Mouse (Mus musculus): ENCODE data around the gene Pacsin1. TPM values are rescaled to one million over a fixed set of nuclear protein-coding genes. Genes with fewer than 3 reads are reported as not detected.
"Not testable (repeated sequence)": the region's sequence is repeated elsewhere in the genome, so short reads cannot be mapped to it uniquely, and the experiment has no call there.

The Pacsin1 gene
- polyA plus RNA-seq, 1 experiment from 2014 or later, result 6.2 TPM

- peak; percentile 92 for ATAC-seq (ENCODE audit: low FRiP score, low read depth)
- 6% methylated on average over 89 of the region's 91 CpGs for WGBS
Observed at GRCm38 (mm10) chr17:27623360-27624326, 31.7 kb upstream of the Pacsin1 start, which contains the start of gene Nudt3. TSS of gene Nudt3 (minus strand) at chr17:27623495.

GRCm38 (mm10) chr17:27625455-27626251 lies 29.7 kb upstream of the Pacsin1 start:
- ATAC-seq (ENCODE audit: low FRiP score, low read depth), result no peak

More at GRCm38 (mm10) chr17:27623360-27624326, 31.7 kb upstream of the Pacsin1 start, which contains the start of gene Nudt3:
- Histone ChIP-seq H3K4me3 (peak within 1 kb of the TSS; percentile 90), H3K27me3 (no peaks in the 10 kb centered on the region), H3K4me2 (replicated peaks) (peak within 1 kb of the TSS; percentile 77), H3K9ac (peak within 1 kb of the TSS; percentile 98), H3K36me3 (peaks cover 10% of the 10 kb centered on the region; the same call in 1 of the 2 replicates), H3K27ac (peak within 1 kb of the TSS; percentile 95), H3K9me3 (no peaks in the 10 kb centered on the region), H3K4me1 (peaks cover 34% of the 10 kb centered on the region)

DNA sequence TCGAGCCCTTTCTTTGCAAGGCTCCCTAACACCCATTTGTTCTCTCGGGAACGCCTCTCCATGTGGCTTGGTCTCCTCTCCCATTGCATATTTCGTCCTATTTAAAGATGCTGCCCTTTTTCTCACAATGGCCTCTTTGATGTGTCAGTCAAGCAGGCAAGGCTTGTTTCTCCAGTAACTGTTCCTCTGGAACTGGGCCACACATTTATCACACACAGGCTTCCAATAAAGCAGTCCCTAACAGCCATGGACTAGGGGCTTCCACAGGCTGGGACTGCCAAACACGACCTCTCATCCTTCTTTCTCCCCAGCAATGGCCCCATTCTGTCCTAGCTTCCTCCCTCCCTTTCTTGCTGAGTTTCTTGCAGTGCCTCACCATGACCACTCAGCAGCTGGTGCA lies 28.6 kb upstream of the Pacsin1 start:
- peaks cover 15% of the 10 kb centered on the region for H3K4me1 ChIP-seq
- WGBS, result 23% methylated on average over 5 of the region's 5 CpGs
- no peak overlapping the region for H3K27ac ChIP-seq
- H3K36me3 ChIP-seq, result peaks cover 24% of the 10 kb centered on the region
- H3K4me3 ChIP-seq, result no peak overlapping the region
- H3K9ac ChIP-seq, result no peak overlapping the region
- no peak overlapping the region for H3K4me2 ChIP-seq (replicated peaks)
- ATAC-seq (ENCODE audit: low FRiP score, low read depth), result no peak
- H3K27me3 ChIP-seq, result no peaks in the 10 kb centered on the region
- no peaks in the 10 kb centered on the region for H3K9me3 ChIP-seq

More at GRCm38 (mm10) chr17:27625455-27626251, 29.7 kb upstream of the Pacsin1 start:
- Histone ChIP-seq H3K27me3 (no peaks in the 10 kb centered on the region), H3K4me2 (replicated peaks) (no peak overlapping the region), H3K9me3 (no peaks in the 10 kb centered on the region), H3K27ac (no peak overlapping the region), H3K9ac (no peak overlapping the region; the same call in 1 of the 2 replicates), H3K4me1 (peaks cover 24% of the 10 kb centered on the region), H3K4me3 (no peak overlapping the region), H3K36me3 (peaks cover 14% of the 10 kb centered on the region)
- WGBS, result 33% methylated on average over 7 of the region's 7 CpGs

DNA sequence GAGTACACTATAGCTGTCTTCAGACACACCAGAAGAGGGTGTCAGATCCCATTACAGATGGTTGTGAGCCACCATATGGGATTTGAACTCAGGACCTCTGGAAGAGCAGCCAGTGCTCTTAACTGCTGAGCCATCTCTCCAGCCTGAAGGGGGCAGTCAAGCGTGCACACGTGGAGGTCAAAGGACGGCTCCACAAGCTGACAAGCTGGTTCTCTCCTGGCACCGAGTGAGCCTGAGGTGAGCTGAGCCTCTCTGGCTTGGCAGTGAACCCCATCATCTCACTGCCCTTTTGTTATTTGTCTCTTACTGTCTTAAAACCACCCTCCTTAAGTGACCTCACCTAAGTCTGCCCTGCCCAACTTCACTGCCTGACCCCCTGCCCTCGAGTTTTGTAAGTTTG lies 27.9 kb upstream of the Pacsin1 start:
- no peaks in the 10 kb centered on the region for H3K9me3 ChIP-seq
- H3K4me3 ChIP-seq, result no peak overlapping the region
- H3K9ac ChIP-seq, result no peak overlapping the region
- peaks cover 22% of the 10 kb centered on the region for H3K4me1 ChIP-seq
- peaks cover 32% of the 10 kb centered on the region for H3K36me3 ChIP-seq
- 56% methylated on average over 5 of the region's 5 CpGs for WGBS
- ATAC-seq (ENCODE audit: low FRiP score, low read depth), result no peak
- H3K27ac ChIP-seq, result no peak overlapping the region
- H3K27me3 ChIP-seq, result no peaks in the 10 kb centered on the region
- H3K4me2 ChIP-seq (replicated peaks), result no peak overlapping the region

DNA sequence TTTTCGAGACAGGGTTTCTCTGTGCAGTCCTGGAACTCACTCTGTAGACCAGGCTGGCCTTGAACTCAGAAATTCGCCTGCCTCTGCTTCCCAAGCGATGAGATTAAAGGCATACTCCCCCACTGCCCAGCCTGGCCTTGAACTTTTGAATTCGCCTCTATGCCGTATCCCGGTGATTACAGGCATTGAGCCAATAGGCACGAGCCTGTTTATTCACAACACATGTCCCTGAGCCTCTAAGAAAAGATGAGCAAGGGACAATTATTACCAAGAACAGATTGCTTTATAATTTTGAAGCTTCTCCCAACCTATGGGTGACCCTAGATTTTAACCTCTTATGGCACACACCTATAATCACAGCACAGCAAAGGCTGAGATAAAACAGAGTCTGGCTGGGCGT lies 26.9 kb upstream of the Pacsin1 start:
- H3K4me3 ChIP-seq, result no peak overlapping the region
- H3K4me1 ChIP-seq, result peaks cover 31% of the 10 kb centered on the region
- no peak overlapping the region for H3K4me2 ChIP-seq (replicated peaks)
- no peaks in the 10 kb centered on the region for H3K27me3 ChIP-seq
- no peak overlapping the region for H3K27ac ChIP-seq
- H3K9me3 ChIP-seq, result no peaks in the 10 kb centered on the region
- WGBS, result 92% methylated on average over 8 of the region's 8 CpGs
- no peak overlapping the region for H3K9ac ChIP-seq
- ATAC-seq (ENCODE audit: low FRiP score, low read depth), result no peak
- peaks cover 41% of the 10 kb centered on the region for H3K36me3 ChIP-seq

- Histone ChIP-seq H3K4me2 (replicated peaks) (no peak overlapping the region), H3K27ac (no peak overlapping the region), H3K9me3 (no peaks in the 10 kb centered on the region), H3K9ac (no peak overlapping the region), H3K27me3 (no peaks in the 10 kb centered on the region), H3K36me3 (peaks cover 47% of the 10 kb centered on the region), H3K4me1 (peaks cover 36% of the 10 kb centered on the region), H3K4me3 (no peak overlapping the region)
- 0 out of 2 replicates have a peak, but pooled peaks have one; percentile 8 for ATAC-seq (ENCODE audit: low FRiP score, low read depth)
- WGBS, result 61% methylated on average over 2 of the region's 2 CpGs
Observed at GRCm38 (mm10) chr17:27629249-27630020, 25.9 kb upstream of the Pacsin1 start.

- H3K9ac ChIP-seq, result peak within 1 kb of the TSS; percentile 98
- H3K4me1 ChIP-seq, result peaks cover 43% of the 10 kb centered on the region
- no peaks in the 10 kb centered on the region for H3K9me3 ChIP-seq
- H3K27ac ChIP-seq, result peak within 1 kb of the TSS; percentile 91
- H3K4me2 ChIP-seq (replicated peaks), result peak within 1 kb of the TSS; percentile 94
- no peaks in the 10 kb centered on the region for H3K27me3 ChIP-seq
- peak; percentile 97 for ATAC-seq (ENCODE audit: low FRiP score, low read depth)
- H3K36me3 ChIP-seq, result peaks cover 39% of the 10 kb centered on the region
- H3K4me3 ChIP-seq, result peak within 1 kb of the TSS; percentile 81
- WGBS, result under 1% methylated on average over 72 of the region's 72 CpGs
Observed at GRCm38 (mm10) chr17:27634871-27635574, 20.3 kb upstream of the Pacsin1 start, which contains the start of gene RPS10-NUDT3. TSS of gene RPS10-NUDT3 (minus strand) at chr17:27635222.

GRCm38 (mm10) chr17:27635575-27635903 lies 19.8 kb upstream of the Pacsin1 start:
- WGBS, result 46% methylated on average over 9 of the region's 9 CpGs

DNA sequence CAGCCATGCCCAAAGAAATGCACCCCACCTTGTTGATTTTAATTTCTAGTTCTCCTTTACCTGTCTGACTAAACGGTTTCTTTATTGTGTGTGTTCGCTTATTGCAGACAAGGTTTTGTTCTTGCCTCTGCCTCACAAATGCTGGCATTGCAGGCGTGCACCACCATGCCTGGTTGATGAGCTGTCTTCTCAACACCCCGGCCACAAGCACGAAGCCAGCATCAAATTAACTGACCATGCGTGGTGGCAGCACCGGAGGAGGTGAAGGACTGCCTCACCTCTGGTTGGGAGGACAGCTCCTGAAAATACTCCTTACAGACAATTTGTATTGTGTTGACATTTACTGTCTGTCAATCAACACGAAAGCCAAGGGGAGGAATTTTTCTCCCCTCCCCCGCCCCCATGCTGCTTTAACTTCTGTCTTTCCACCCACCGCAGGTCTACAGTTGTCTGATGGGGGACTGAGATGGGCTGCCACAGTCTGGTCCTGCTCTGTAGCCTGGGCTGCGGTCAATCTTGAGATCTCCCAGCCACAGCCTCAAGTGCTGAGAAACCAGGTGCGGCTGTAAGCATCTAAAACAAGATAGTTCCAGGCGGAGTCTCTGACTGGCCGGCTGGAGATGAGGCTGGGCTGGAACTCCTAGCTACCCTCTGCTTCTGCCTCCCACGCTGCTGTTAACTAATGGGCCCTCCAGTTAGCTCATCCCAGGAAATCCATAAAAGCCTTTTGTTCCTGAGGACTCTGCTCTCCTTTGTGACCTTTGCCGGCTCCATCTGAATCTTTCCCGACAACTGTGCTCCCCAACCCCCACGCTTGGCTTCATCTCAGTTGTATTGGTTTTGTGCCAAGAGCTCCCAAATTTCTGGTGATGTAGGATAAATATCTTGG lies 18.9 kb upstream of the Pacsin1 start, which contains the start of gene Rps10:
Gene Rps10, minus strand, starts transcription at position 538 of the 889 bp plus-strand sequence.
- WGBS, result 43% methylated on average over 18 of the region's 18 CpGs
- peak within 1 kb of the TSS; percentile 94 for H3K4me2 ChIP-seq (replicated peaks)

More at GRCm38 (mm10) chr17:27635575-27635903, 19.8 kb upstream of the Pacsin1 start:
- H3K4me1 ChIP-seq, result peaks cover 43% of the 10 kb centered on the region
- H3K27me3 ChIP-seq; ATAC-seq (ENCODE audit: low FRiP score, low read depth); H3K9ac ChIP-seq; H3K9me3 ChIP-seq: not testable (repeated sequence)
- peaks cover 34% of the 10 kb centered on the region for H3K36me3 ChIP-seq
- peak overlapping the region; percentile 91 for H3K27ac ChIP-seq
- peak overlapping the region; percentile 81 for H3K4me3 ChIP-seq
- peak overlapping the region; percentile 94 for H3K4me2 ChIP-seq (replicated peaks)

DNA sequence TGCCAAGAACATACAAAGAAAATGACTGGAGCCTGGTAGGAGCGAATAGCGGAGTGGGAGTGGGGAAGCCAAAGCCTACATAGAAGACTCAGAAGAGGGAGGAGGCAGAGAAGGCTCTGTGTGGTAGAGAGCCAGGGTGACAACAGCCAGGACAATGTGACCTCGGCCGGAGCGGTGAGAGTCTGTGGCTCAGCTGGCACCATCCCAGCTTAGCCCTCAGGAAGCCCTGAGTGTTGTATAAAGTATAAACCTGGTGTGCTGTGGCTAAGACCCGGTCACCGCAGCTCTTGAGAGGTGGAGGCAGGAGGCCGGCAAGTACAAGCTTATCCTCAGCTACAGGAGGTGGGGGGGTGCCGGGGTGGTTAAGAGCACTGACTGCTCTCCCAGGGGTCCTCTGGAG lies 18.0 kb upstream of the Pacsin1 start:
- 0 out of 2 replicates have a peak overlapping the region, but pooled peaks have one; percentile 13 for H3K9ac ChIP-seq
- no peaks in the 10 kb centered on the region for H3K27me3 ChIP-seq
- 71% methylated on average over 9 of the region's 9 CpGs for WGBS
- no peak overlapping the region for H3K4me3 ChIP-seq
- H3K36me3 ChIP-seq, result peaks cover 16% of the 10 kb centered on the region
- ATAC-seq (ENCODE audit: low FRiP score, low read depth), result no peak
- no peaks in the 10 kb centered on the region for H3K9me3 ChIP-seq
- H3K4me1 ChIP-seq, result peaks cover 36% of the 10 kb centered on the region
- no peak overlapping the region for H3K4me2 ChIP-seq (replicated peaks)
- H3K27ac ChIP-seq, result no peak overlapping the region; the same call in 1 of the 2 replicates

More for the DNA sequence above, 18.9 kb upstream of the Pacsin1 start, which contains the start of gene Rps10:
- peak within 1 kb of the TSS; percentile 45; the same call in 1 of the 2 replicates for H3K9ac ChIP-seq
- no peaks in the 10 kb centered on the region for H3K27me3 ChIP-seq
- H3K27ac ChIP-seq, result peak within 1 kb of the TSS; percentile 91
- peaks cover 26% of the 10 kb centered on the region for H3K36me3 ChIP-seq
- no peaks in the 10 kb centered on the region for H3K9me3 ChIP-seq
- H3K4me1 ChIP-seq, result peaks cover 43% of the 10 kb centered on the region
- peak within 1 kb of the TSS; percentile 81 for H3K4me3 ChIP-seq
- no peak for ATAC-seq (ENCODE audit: low FRiP score, low read depth)
